Mouse (Mus musculus) induced T-regulatory cell, adult 2 months (primary cell): ENCODE data around the gene Nrbf2.

Source experiments
- DNase-seq: peaks from one replicate; pipeline ENCODE4 v3.0.0-alpha.2; 2012; ENCODE audit warnings: low read depth

Nrbf2 gene

GRCm38 (mm10) chr10:67285176-67285814 is at the start of gene Nrbf2:
Gene Nrbf2 (minus strand): TSS chr10:67285305.
- peak; percentile 94 for DNase-seq

- DNase-seq, result no peak
These were observed 45.5 kb upstream of the Nrbf2 start for GRCm38 (mm10) chr10:67330580-67330979.

GRCm38 (mm10) chr10:67329661-67330060 is 44.6 kb upstream of the Nrbf2 start:
- no peak for DNase-seq

- no peak for DNase-seq
These were observed 43.1 kb upstream of the Nrbf2 start for GRCm38 (mm10) chr10:67328208-67328607.

GRCm38 (mm10) chr10:67324036-67324435 is 38.9 kb upstream of the Nrbf2 start:
- DNase-seq, result no peak

GRCm38 (mm10) chr10:67321396-67321795 is 36.3 kb upstream of the Nrbf2 start:
- DNase-seq, result no peak

- DNase-seq, result no peak
These were observed 35.2 kb upstream of the Nrbf2 start for GRCm38 (mm10) chr10:67320207-67320859.

- DNase-seq, result no peak
These were observed 34.1 kb upstream of the Nrbf2 start for GRCm38 (mm10) chr10:67319016-67319725.

- no peak for DNase-seq
These were observed 32.9 kb upstream of the Nrbf2 start for GRCm38 (mm10) chr10:67317931-67318460.

- peak; percentile 83 for DNase-seq
These were observed 29.8 kb upstream of the Nrbf2 start for GRCm38 (mm10) chr10:67314811-67315435.

GRCm38 (mm10) chr10:67312456-67312855 is 27.4 kb upstream of the Nrbf2 start:
- DNase-seq, result no peak

GRCm38 (mm10) chr10:67311277-67311959 is 26.3 kb upstream of the Nrbf2 start:
- peak; percentile 59 for DNase-seq

- no peak for DNase-seq
These were observed 24.5 kb upstream of the Nrbf2 start for GRCm38 (mm10) chr10:67309483-67310138.

- DNase-seq, result no peak
These were observed 17.2 kb upstream of the Nrbf2 start for GRCm38 (mm10) chr10:67302340-67302739.

GRCm38 (mm10) chr10:67301046-67301445 is 15.9 kb upstream of the Nrbf2 start:
- DNase-seq, result no peak

- DNase-seq, result no peak
These were observed 14.2 kb upstream of the Nrbf2 start for GRCm38 (mm10) chr10:67299285-67299684.

- DNase-seq, result no peak
These were observed 13.8 kb upstream of the Nrbf2 start for GRCm38 (mm10) chr10:67298856-67299255.

- no peak for DNase-seq
These were observed 12.2 kb upstream of the Nrbf2 start for GRCm38 (mm10) chr10:67297175-67297855.

- DNase-seq, result no peak
These were observed 11.5 kb upstream of the Nrbf2 start for GRCm38 (mm10) chr10:67296482-67297152.

- no peak for DNase-seq
These were observed 10.9 kb upstream of the Nrbf2 start for GRCm38 (mm10) chr10:67295938-67296466.
